Mouse (Mus musculus) frontal cortex, adult (tissue): ENCODE measurements around the gene Slc12a8.
A peak's percentile ranks its signal among the peaks of the same experiment; 100 is the strongest.
"Not testable (repeated sequence)": the region's sequence is repeated elsewhere in the genome, so short reads cannot be mapped to it uniquely, and the experiment has no call there.

Experiments
- ATAC-seq: cut with Nextera tagmentation; 2 replicates; pipeline ENCODE4 v1.9.2; 2017; ENCODE audit warnings: mild to moderate bottlenecking, moderate library complexity, mixed read lengths; ENCODE audit not compliant: low TSS enrichment

Slc12a8 gene

GRCm38 (mm10) chr16:33516807-33517565 is at the start of gene Slc12a8:
Gene Slc12a8 (plus strand): TSS chr16:33517328.
- peak; percentile 67 for ATAC-seq

GRCm38 (mm10) chr16:33467451-33467850 is 49.7 kb upstream of the Slc12a8 start:
- ATAC-seq: no peak

GRCm38 (mm10) chr16:33469973-33470372 is 47.2 kb upstream of the Slc12a8 start:
- ATAC-seq: no peak

- no peak for ATAC-seq
Measured at GRCm38 (mm10) chr16:33474381-33474780, 42.7 kb upstream of the Slc12a8 start.

GRCm38 (mm10) chr16:33479926-33480325 is 37.2 kb upstream of the Slc12a8 start:
- ATAC-seq: no peak

GRCm38 (mm10) chr16:33481148-33481547 is 36.0 kb upstream of the Slc12a8 start:
- no peak for ATAC-seq

GRCm38 (mm10) chr16:33482309-33482708 is 34.8 kb upstream of the Slc12a8 start:
- ATAC-seq: no peak

GRCm38 (mm10) chr16:33487709-33488108 is 29.4 kb upstream of the Slc12a8 start:
- no peak for ATAC-seq

- no peak for ATAC-seq
Measured at GRCm38 (mm10) chr16:33494374-33494773, 22.8 kb upstream of the Slc12a8 start.

GRCm38 (mm10) chr16:33508082-33508481 is 9.0 kb upstream of the Slc12a8 start:
- no peak for ATAC-seq

GRCm38 (mm10) chr16:33509231-33509630 is 7.9 kb upstream of the Slc12a8 start:
- not testable (repeated sequence) for ATAC-seq

- ATAC-seq: not testable (repeated sequence)
Measured at GRCm38 (mm10) chr16:33510856-33511255, 6.3 kb upstream of the Slc12a8 start.

- ATAC-seq: no peak
Measured at GRCm38 (mm10) chr16:33512555-33512954, 4.6 kb upstream of the Slc12a8 start.

- ATAC-seq: no peak
Measured at GRCm38 (mm10) chr16:33517627-33518026, 499 bp downstream of the Slc12a8 start.

- no peak for ATAC-seq
Measured at GRCm38 (mm10) chr16:33518236-33518635, 1.1 kb downstream of the Slc12a8 start.

- no peak for ATAC-seq
Measured at GRCm38 (mm10) chr16:33519916-33520568, 2.9 kb downstream of the Slc12a8 start.

- no peak for ATAC-seq
Measured at GRCm38 (mm10) chr16:33522516-33522915, 5.4 kb downstream of the Slc12a8 start.

GRCm38 (mm10) chr16:33523571-33523970 is 6.4 kb downstream of the Slc12a8 start:
- no peak for ATAC-seq

- no peak for ATAC-seq
Measured at GRCm38 (mm10) chr16:33529502-33530454, 12.7 kb downstream of the Slc12a8 start.

GRCm38 (mm10) chr16:33531184-33531583 is 14.1 kb downstream of the Slc12a8 start:
- ATAC-seq: no peak

- no peak for ATAC-seq
Measured at GRCm38 (mm10) chr16:33536456-33536855, 19.3 kb downstream of the Slc12a8 start.
